Mouse (Mus musculus): ENCODE results near the gene Olfr714. TPM values are rescaled to one million over a fixed set of nuclear protein-coding genes. Genes with fewer than 3 reads are reported as not detected.

Olfr714 gene
- polyA plus RNA-seq, 1 experiment from 2014 or later = not detected

Other genes with a start within 250 kb of the Olfr714 start
- not detected in 2 replicates for gene Olfr702, start 237.1 kb upstream of the Olfr714 start, polyA plus RNA-seq (2014; fragmentation: Nextera tagmentation; extraction: Ambion mirVana)
- not detected in 2 replicates for gene Olfr703, start 227.6 kb upstream of the Olfr714 start, polyA plus RNA-seq (2014; fragmentation: Nextera tagmentation; extraction: Ambion mirVana)
- gene Olfr704, start 207.8 kb upstream of the Olfr714 start, polyA plus RNA-seq (2014; fragmentation: Nextera tagmentation; extraction: Ambion mirVana) = not detected in 2 replicates
- gene Olfr705, start 194.1 kb upstream of the Olfr714 start, polyA plus RNA-seq (2014; fragmentation: Nextera tagmentation; extraction: Ambion mirVana) = not detected in 2 replicates
- gene Olfr706, start 182.8 kb upstream of the Olfr714 start, polyA plus RNA-seq (2014; fragmentation: Nextera tagmentation; extraction: Ambion mirVana) = not detected in 2 replicates
- not detected in 2 replicates for gene Olfr707, start 169.7 kb upstream of the Olfr714 start, polyA plus RNA-seq (2014; fragmentation: Nextera tagmentation; extraction: Ambion mirVana)
- gene Olfr1532-ps1, start 163.0 kb upstream of the Olfr714 start, polyA plus RNA-seq (2014; fragmentation: Nextera tagmentation; extraction: Ambion mirVana) = not detected in 2 replicates
- gene Olfr709-ps1, start 138.8 kb upstream of the Olfr714 start, polyA plus RNA-seq (2014; fragmentation: Nextera tagmentation; extraction: Ambion mirVana) = not detected in 2 replicates
- not detected in 2 replicates for gene Olfr710, start 122.7 kb upstream of the Olfr714 start, polyA plus RNA-seq (2014; fragmentation: Nextera tagmentation; extraction: Ambion mirVana)
- gene Olfr6, start 107.0 kb upstream of the Olfr714 start, polyA plus RNA-seq (2014; fragmentation: Nextera tagmentation; extraction: Ambion mirVana) = not detected in 2 replicates
- not detected in 2 replicates for gene Olfr711, start 95.5 kb upstream of the Olfr714 start, polyA plus RNA-seq (2014; fragmentation: Nextera tagmentation; extraction: Ambion mirVana)
- gene Olfr2, start 64.9 kb upstream of the Olfr714 start, polyA plus RNA-seq (2014; fragmentation: Nextera tagmentation; extraction: Ambion mirVana) = not detected in 2 replicates
- gene Olfr713, start 39.8 kb upstream of the Olfr714 start, polyA plus RNA-seq (2014; fragmentation: Nextera tagmentation; extraction: Ambion mirVana) = not detected in 2 replicates
- gene Olfr17, start 22.2 kb downstream of the Olfr714 start, polyA plus RNA-seq (2014; fragmentation: Nextera tagmentation; extraction: Ambion mirVana) = not detected in 2 replicates
- not detected in 2 replicates for gene Olfr715b, start 39.4 kb downstream of the Olfr714 start, polyA plus RNA-seq (2014; fragmentation: Nextera tagmentation; extraction: Ambion mirVana)
- not detected in 2 replicates for gene Olfr715, start 60.1 kb downstream of the Olfr714 start, polyA plus RNA-seq (2014; fragmentation: Nextera tagmentation; extraction: Ambion mirVana)
- gene Olfr716, start 67.3 kb downstream of the Olfr714 start, polyA plus RNA-seq (2014; fragmentation: Nextera tagmentation; extraction: Ambion mirVana) = not detected in 2 replicates
- gene Nlrp14, start 96.0 kb downstream of the Olfr714 start, polyA plus RNA-seq (2014; fragmentation: Nextera tagmentation; extraction: Ambion mirVana) = not detected in 2 replicates
- not detected in 2 replicates for gene Rbmxl2, start 138.5 kb downstream of the Olfr714 start, polyA plus RNA-seq (2014; fragmentation: Nextera tagmentation; extraction: Ambion mirVana)